Mouse (Mus musculus) G1E (cell line): ENCODE results near the gene Myt1.

Source experiments
- CTCF ChIP-seq: IDR thresholded peaks from 2 replicates; pipeline ENCODE4 v1.5.1; 2012; ENCODE audit warnings: low read depth, low read length, inconsistent platforms, mixed read lengths
- GATA1 ChIP-seq: IDR thresholded peaks from 2 replicates; pipeline ENCODE4 v1.6.1; 2012; ENCODE audit warnings: borderline replicate concordance, low read length, inconsistent platforms, mixed read lengths
- POLR2AphosphoS5 ChIP-seq: IDR thresholded peaks from 2 replicates; pipeline ENCODE4 v1.6.1; 2012; ENCODE audit warnings: low read depth, low read length, inconsistent platforms; ENCODE audit not compliant: insufficient replicate concordance

- no peak for TF ChIP-seq CTCF
- no peak for TF ChIP-seq POLR2AphosphoS5
- TF ChIP-seq GATA1 = no peak
These were observed at the start of gene Myt1 for GRCm38 (mm10) chr2:181763006-181763830.
